Mouse (Mus musculus) neural tube, embryonic 12.5 days (tissue): Measurements from ENCODE around the gene Utp18. TPM values are rescaled to one million over a fixed set of nuclear protein-coding genes. Genes with fewer than 3 reads are reported as not detected.
"Not testable (repeated sequence)": the region's sequence is repeated elsewhere in the genome, so short reads cannot be mapped to it uniquely, and the experiment has no call there.

Experiments
- ATAC-seq: fragments of 200-750 bp; cut with Nextera tagmentation; 2 replicates; pipeline ENCODE4 v1.8.0; 2017; ENCODE audit warnings: low read depth, mild to moderate bottlenecking, moderate TSS enrichment, moderate library complexity; ENCODE audit not compliant: low FRiP score
- H3K27ac ChIP-seq: fragments of 300-500 bp; sonication (generic); 2 replicates; pipeline ENCODE4 v1.5.1; 2016
- H3K27me3 ChIP-seq: fragments of 300-500 bp; sonication (generic); replicated peaks from 2 replicates; pipeline ENCODE4 v1.6.1; 2016; ENCODE audit warnings: mild to moderate bottlenecking
- H3K36me3 ChIP-seq: fragments of 300-500 bp; sonication (generic); 2 replicates; pipeline ENCODE4 v1.6.1; 2016; ENCODE audit warnings: mild to moderate bottlenecking
- H3K4me1 ChIP-seq: fragments of 300-500 bp; sonication (generic); 2 replicates; pipeline ENCODE4 v1.6.1; 2016
- H3K4me2 ChIP-seq: fragments of 300-500 bp; sonication (generic); replicated peaks from 2 replicates; pipeline ENCODE4 v1.6.1; 2016; ENCODE audit warnings: mild to moderate bottlenecking
- H3K4me3 ChIP-seq: fragments of 300-500 bp; sonication (generic); 2 replicates; pipeline ENCODE4 v1.5.1; 2016
- H3K9ac ChIP-seq: fragments of 300-500 bp; sonication (generic); 2 replicates; pipeline ENCODE4 v1.6.1; 2016; ENCODE audit warnings: mild to moderate bottlenecking
- H3K9me3 ChIP-seq: fragments of 300-500 bp; sonication (generic); 2 replicates; pipeline ENCODE4 v1.6.1; 2016; ENCODE audit warnings: mild to moderate bottlenecking
- WGBS: fragments of 180-500 bp; shearing (Covaris S2); methylation state at CpG from one replicate; pipeline ENCODE4 v1.1.7; 2016; 5-methylcytosine and 5-hydroxymethylcytosine counted together
- polyA plus RNA-seq: library from polyadenylated mRNA; unstranded; fragments of >200 nt; fragmentation: Nextera tagmentation; extraction: Ambion mirVana; gene quantifications from 2 replicates; pipeline ENCODE4 v1.2.1, GENCODE M21; 2016

Gene Utp18
- 41.3 and 41.7 TPM in 2 replicates for polyA plus RNA-seq

- Histone ChIP-seq H3K4me1 (peaks cover 36% of the 10 kb centered on the region), H3K27me3 (no peaks in the 10 kb centered on the region), H3K9me3 (no peaks in the 10 kb centered on the region), H3K4me2 (peak within 1 kb of the TSS; percentile 90), H3K9ac (peak within 1 kb of the TSS; percentile 91), H3K36me3 (0 out of 2 replicates have a peak, but pooled peaks cover 2% of the 10 kb centered on the region), H3K4me3 (peak within 1 kb of the TSS; percentile 95), H3K27ac (peak within 1 kb of the TSS; percentile 82)
- ATAC-seq: peak; percentile 98
- WGBS: under 1% methylated on average over 82 of the region's 83 CpGs
Observed at GRCm38 (mm10) chr11:93885572-93886410, at the start of gene Utp18, which contains the start of gene Mbtd1. Utp18 (minus strand) TSS chr11:93885766. Mbtd1 (plus strand) TSS chr11:93885852.

- no peak overlapping the region for H3K27ac ChIP-seq
- ATAC-seq: no peak
- no peaks in the 10 kb centered on the region for H3K27me3 ChIP-seq
- H3K9ac ChIP-seq: no peak overlapping the region
- no peak overlapping the region for H3K4me3 ChIP-seq
- no peak overlapping the region for H3K4me2 ChIP-seq
- peaks cover 72% of the 10 kb centered on the region for H3K36me3 ChIP-seq
- no peaks in the 10 kb centered on the region for H3K9me3 ChIP-seq
- no peaks in the 10 kb centered on the region for H3K4me1 ChIP-seq
Observed at GRCm38 (mm10) chr11:93929106-93929505, 43.5 kb upstream of the Utp18 start.

DNA sequence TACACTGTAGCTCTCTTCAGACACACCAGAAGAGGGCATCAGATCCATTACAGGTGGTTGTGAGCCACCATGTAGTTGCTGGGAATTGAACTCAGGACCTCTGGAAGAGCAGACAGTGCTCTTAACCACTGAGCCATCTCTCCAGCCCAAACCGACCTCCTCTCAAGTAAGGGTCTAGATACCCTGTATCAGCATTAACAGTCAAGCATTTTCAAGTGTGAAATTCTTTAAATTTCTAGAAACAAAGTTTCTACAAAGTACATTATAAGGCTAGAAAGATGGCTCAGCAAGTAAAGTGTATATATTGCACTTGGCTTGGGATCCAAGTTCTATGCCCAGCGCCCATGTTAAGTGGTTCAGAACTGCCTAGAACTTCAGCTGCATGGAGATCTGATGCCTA lies 29.5 kb upstream of the Utp18 start:
- 94% methylated on average over 2 of the region's 2 CpGs for WGBS
- H3K4me3 ChIP-seq, H3K27me3 ChIP-seq, H3K9ac ChIP-seq, H3K9me3 ChIP-seq, ATAC-seq, H3K4me1 ChIP-seq, H3K27ac ChIP-seq, H3K4me2 ChIP-seq: not testable (repeated sequence)
- peaks cover 63% of the 10 kb centered on the region for H3K36me3 ChIP-seq

DNA sequence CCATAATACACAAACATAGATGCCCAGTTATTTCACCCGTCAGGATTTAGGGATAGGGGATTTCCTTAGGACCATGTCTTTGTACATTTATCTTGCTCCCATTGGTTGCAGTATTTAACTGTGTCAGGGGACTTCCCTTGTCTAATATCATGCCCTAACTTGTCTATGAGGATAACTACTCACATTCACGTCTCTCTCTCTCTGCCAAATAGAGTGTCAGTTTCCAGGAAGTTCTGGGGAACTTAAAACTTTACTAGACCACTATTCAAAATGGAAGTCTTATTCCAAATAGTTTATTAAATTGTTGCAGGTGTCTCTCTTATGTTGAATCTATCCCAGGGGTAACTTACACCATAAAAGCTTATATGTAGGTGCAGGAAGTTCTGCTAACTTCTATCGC lies 26.0 kb upstream of the Utp18 start:
- no peak for ATAC-seq
- Histone ChIP-seq H3K4me1 (no peaks in the 10 kb centered on the region), H3K36me3 (peaks cover 58% of the 10 kb centered on the region), H3K27me3 (no peaks in the 10 kb centered on the region), H3K27ac (no peak overlapping the region), H3K4me3 (no peak overlapping the region), H3K4me2 (no peak overlapping the region), H3K9me3 (no peaks in the 10 kb centered on the region), H3K9ac (no peak overlapping the region)
- 91% methylated on average over 3 of the region's 3 CpGs for WGBS

DNA sequence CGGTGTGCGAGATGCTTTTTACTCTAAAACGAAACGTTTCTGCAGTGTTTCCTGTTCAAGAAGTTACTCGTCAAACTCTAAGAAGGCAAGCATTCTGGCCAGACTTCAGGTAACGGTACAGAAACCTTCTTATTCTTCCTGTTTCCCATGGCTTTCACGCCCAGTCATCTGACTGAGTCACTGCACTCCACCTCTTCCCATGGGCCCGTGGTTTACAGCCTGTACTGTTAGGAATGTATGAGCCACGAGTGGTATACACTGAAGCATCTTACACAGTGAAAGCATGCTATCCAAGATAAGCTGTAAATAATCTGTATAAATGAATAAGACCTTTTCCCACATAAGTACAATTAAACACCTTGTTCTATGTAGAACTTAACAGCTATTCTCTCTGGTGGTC lies 23.3 kb upstream of the Utp18 start:
- peaks cover 58% of the 10 kb centered on the region for H3K36me3 ChIP-seq
- no peaks in the 10 kb centered on the region for H3K9me3 ChIP-seq
- no peak overlapping the region for H3K4me3 ChIP-seq
- no peak for ATAC-seq
- no peak overlapping the region for H3K9ac ChIP-seq
- no peaks in the 10 kb centered on the region for H3K4me1 ChIP-seq
- WGBS: 92% methylated on average over 9 of the region's 9 CpGs
- H3K27ac ChIP-seq: no peak overlapping the region
- H3K27me3 ChIP-seq: no peaks in the 10 kb centered on the region
- H3K4me2 ChIP-seq: no peak overlapping the region

DNA sequence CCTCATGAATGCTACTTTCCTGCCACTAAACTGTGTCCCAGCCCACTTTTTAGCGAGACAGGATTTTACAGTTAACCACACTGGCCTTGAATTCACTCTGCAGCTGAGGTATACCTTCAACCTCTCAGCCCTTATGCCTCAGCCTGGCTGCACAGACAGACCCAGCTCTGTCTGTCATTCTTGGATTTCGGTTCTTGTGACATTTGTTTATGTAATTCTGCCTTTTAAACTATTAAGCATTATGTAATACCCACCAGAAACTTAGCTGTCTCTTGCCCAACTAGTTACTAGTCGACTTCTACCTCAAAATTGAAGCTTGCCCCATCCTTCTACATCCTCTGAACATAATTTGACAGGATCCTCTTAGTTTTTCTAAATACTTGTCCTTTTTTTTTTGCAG lies 22.3 kb upstream of the Utp18 start:
- WGBS: 87% methylated on average over 3 of the region's 3 CpGs
- Histone ChIP-seq H3K4me3 (no peak overlapping the region), H3K9me3 (no peaks in the 10 kb centered on the region), H3K36me3 (peaks cover 53% of the 10 kb centered on the region), H3K4me1 (no peaks in the 10 kb centered on the region), H3K9ac (no peak overlapping the region), H3K27ac (no peak overlapping the region), H3K4me2 (no peak overlapping the region), H3K27me3 (no peaks in the 10 kb centered on the region)
- ATAC-seq: no peak

DNA sequence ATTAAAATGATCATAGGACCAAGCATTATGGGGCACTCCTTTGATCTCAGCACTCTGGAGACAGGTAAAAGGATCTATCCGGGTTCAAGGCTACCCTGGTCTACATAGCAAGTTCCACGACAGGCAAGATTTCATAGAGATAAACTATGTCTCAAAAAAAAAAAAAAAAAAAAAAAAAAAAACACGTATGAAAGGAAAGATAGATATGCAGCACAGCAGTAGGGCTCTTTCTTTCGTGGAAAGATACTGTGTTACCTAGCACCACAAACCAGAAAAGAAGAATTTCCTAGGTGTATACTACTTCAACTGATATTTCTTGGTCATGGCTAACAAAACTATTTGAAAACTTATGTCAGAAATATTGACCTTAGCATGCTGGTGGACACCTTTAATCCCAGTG lies 21.3 kb upstream of the Utp18 start:
- Histone ChIP-seq H3K4me3 (no peak overlapping the region), H3K27ac (no peak overlapping the region), H3K4me1 (no peaks in the 10 kb centered on the region), H3K36me3 (peaks cover 52% of the 10 kb centered on the region), H3K27me3 (no peaks in the 10 kb centered on the region), H3K4me2 (no peak overlapping the region), H3K9me3 (no peaks in the 10 kb centered on the region), H3K9ac (no peak overlapping the region)
- ATAC-seq: no peak
- WGBS: 94% methylated on average over 4 of the region's 4 CpGs

DNA sequence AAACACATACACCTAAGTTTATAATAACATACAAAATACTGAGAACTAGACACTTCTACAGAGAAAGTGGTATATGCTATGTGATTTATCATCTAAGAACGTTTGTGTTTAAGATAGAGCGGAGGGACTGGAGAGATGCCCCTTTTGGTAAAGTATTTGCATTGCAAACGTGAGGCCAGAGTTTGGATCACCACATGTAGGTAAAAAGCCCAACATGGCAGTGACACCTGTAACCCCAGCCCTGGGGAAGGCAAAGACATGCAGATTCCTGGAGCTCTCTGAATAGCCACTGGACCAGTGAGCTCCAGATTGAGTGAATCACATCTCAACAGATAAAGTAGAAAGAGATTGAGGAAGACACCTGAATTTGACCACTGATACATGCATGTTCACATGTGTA lies 12.2 kb upstream of the Utp18 start:
- Histone ChIP-seq H3K36me3 (peaks cover 14% of the 10 kb centered on the region; the same call in 1 of the 2 replicates), H3K9me3 (no peaks in the 10 kb centered on the region), H3K27me3 (no peaks in the 10 kb centered on the region), H3K9ac (no peak overlapping the region), H3K4me1 (no peaks in the 10 kb centered on the region), H3K4me3 (no peak overlapping the region), H3K4me2 (no peak overlapping the region), H3K27ac (no peak overlapping the region)
- no peak for ATAC-seq
- WGBS: 87% methylated on average over 3 of the region's 3 CpGs

GRCm38 (mm10) chr11:93887080-93887447 lies 1.5 kb upstream of the Utp18 start:
- no peaks in the 10 kb centered on the region for H3K27me3 ChIP-seq
- peaks cover 6% of the 10 kb centered on the region for H3K36me3 ChIP-seq
- H3K4me3 ChIP-seq: peak overlapping the region; percentile 95
- no peaks in the 10 kb centered on the region for H3K9me3 ChIP-seq
- H3K4me1 ChIP-seq: peaks cover 36% of the 10 kb centered on the region
- 7% methylated on average over 4 of the region's 4 CpGs for WGBS
- H3K27ac ChIP-seq: no peak overlapping the region
- ATAC-seq: no peak
- H3K9ac ChIP-seq: peak overlapping the region; percentile 91
- H3K4me2 ChIP-seq: peak overlapping the region; percentile 90

- H3K4me3 ChIP-seq: peak overlapping the region; percentile 95
- peak overlapping the region; percentile 90 for H3K4me2 ChIP-seq
- no peaks in the 10 kb centered on the region for H3K9me3 ChIP-seq
- ATAC-seq: peak; percentile 11
- under 1% methylated on average over 34 of the region's 34 CpGs for WGBS
- peak overlapping the region; percentile 91 for H3K9ac ChIP-seq
- peaks cover under 1% of the 10 kb centered on the region; the same call in 1 of the 2 replicates for H3K36me3 ChIP-seq
- H3K4me1 ChIP-seq: peaks cover 36% of the 10 kb centered on the region
- no peaks in the 10 kb centered on the region for H3K27me3 ChIP-seq
- peak overlapping the region; percentile 69 for H3K27ac ChIP-seq
Observed at GRCm38 (mm10) chr11:93886411-93887079, 979 bp upstream of the Utp18 start.

- under 1% methylated on average over 81 of the region's 81 CpGs for WGBS
- peak; percentile 33 for ATAC-seq
- H3K36me3 ChIP-seq: peaks cover 4% of the 10 kb centered on the region; the same call in 1 of the 2 replicates
- peak overlapping the region; percentile 95 for H3K4me3 ChIP-seq
- H3K27ac ChIP-seq: peak overlapping the region; percentile 82
- no peaks in the 10 kb centered on the region for H3K9me3 ChIP-seq
- no peaks in the 10 kb centered on the region for H3K27me3 ChIP-seq
- peak overlapping the region; percentile 84 for H3K9ac ChIP-seq
- peak overlapping the region; percentile 90 for H3K4me2 ChIP-seq
- H3K4me1 ChIP-seq: peaks cover 36% of the 10 kb centered on the region
Observed at GRCm38 (mm10) chr11:93884901-93885571, 530 bp downstream of the Utp18 start.

GRCm38 (mm10) chr11:93884068-93884467 lies 1.5 kb downstream of the Utp18 start:
- Histone ChIP-seq H3K36me3 (peaks cover 8% of the 10 kb centered on the region; the same call in 1 of the 2 replicates), H3K9ac (no peak overlapping the region), H3K9me3 (no peaks in the 10 kb centered on the region), H3K27me3 (no peaks in the 10 kb centered on the region), H3K27ac (no peak overlapping the region), H3K4me3 (peak overlapping the region; percentile 95; the same call in 1 of the 2 replicates), H3K4me1 (peaks cover 32% of the 10 kb centered on the region), H3K4me2 (peak overlapping the region; percentile 90)
- WGBS: 98% methylated on average over 4 of the region's 4 CpGs
- ATAC-seq: no peak
